Mouse (Mus musculus): Measurements from ENCODE around the gene Itga2b. TPM values are rescaled to one million over a fixed set of nuclear protein-coding genes. Genes with fewer than 3 reads are reported as not detected.

Itga2b gene
- polyA plus RNA-seq, 1 experiment from 2014 or later, result 7.6 TPM

DNA sequence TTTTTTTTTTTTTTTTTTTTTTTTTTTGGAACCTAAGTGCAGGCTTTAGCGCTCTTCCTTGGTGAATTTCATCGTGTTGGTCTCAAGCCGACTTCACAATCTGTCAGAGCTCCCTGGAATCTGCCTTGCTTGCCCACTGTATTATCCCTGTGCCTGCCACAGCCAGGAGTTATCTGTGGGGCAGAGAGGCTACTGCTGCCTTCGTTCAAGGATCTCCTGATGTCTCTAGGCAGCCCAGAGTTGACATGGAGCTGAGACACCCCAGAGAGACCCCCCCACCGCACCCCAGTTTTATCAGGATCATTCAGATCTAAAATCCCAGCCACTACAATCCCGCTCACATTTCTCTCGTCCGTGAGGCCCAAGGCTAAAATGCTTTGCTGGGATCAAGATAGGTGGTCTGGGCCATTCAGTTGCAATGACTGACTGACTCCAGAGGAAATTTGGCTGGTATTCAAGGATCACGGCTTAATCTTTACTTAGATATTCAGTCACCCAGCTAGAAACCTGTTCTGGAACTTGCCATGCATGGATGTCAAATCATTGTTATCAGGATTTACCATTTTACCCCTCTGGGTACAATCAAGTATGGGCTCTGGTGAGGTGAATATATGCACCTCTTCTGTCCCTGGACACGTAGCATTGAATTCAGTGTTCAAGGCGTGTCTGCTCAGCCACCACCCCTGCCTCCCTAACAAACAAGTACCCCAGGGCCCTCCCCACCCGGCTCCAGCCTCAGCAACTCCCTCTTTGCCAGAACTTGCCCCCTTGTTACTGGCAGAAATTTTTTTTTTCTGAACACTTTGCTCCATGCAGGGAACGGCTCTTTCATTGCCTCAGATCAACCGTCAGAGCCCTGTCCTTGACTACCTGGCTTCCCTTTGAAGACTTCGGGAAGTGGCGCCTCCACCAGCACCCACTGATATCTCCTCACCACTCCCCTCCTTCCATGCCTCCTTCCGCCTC, 20.6 kb downstream of the Itga2b start:
- Histone ChIP-seq H3K4me2 (replicated peaks) (no peak overlapping the region), H3K36me3 (no peaks in the 10 kb centered on the region), H3K9ac (no peak overlapping the region), H3K4me1 (peaks cover 31% of the 10 kb centered on the region), H3K27ac (no peak overlapping the region), H3K27me3 (replicated peaks) (peaks cover 29% of the 10 kb centered on the region), H3K4me3 (no peak overlapping the region), H3K9me3 (no peaks in the 10 kb centered on the region)
- ATAC-seq (ENCODE audit: low FRiP score, low read depth), result no peak
- whole genome bisulfite sequencing, result 52% methylated on average over 17 of the region's 17 CpGs

DNA sequence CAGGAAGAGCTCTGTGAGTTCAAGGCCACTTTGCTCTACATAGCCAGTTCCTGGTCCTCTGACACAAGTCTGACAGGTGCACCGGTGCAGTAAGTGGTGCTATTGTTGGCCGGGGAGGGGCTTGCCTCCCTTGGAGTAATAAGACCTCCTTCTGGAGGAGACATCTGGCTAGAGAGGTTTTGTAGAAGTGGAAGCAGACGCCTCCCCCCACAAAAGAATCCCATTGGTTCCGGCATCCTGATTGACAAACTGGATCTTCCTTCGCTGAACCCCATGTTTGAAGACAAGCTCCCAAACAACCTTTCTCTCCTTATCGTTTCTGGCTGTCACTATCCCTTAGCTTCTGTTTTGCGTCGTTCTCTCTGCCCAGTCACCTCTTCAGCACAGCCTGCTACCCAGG, 21.6 kb downstream of the Itga2b start:
- H3K4me2 ChIP-seq (replicated peaks), result no peak overlapping the region
- no peak for ATAC-seq (ENCODE audit: low FRiP score, low read depth)
- H3K4me3 ChIP-seq, result no peak overlapping the region
- H3K4me1 ChIP-seq, result peaks cover 36% of the 10 kb centered on the region
- no peaks in the 10 kb centered on the region for H3K9me3 ChIP-seq
- no peak overlapping the region for H3K27ac ChIP-seq
- H3K36me3 ChIP-seq, result peaks cover 8% of the 10 kb centered on the region; the same call in 1 of the 2 replicates
- no peak overlapping the region for H3K9ac ChIP-seq
- WGBS, result 23% methylated on average over 8 of the region's 8 CpGs
- peaks cover 27% of the 10 kb centered on the region for H3K27me3 ChIP-seq (replicated peaks)

DNA sequence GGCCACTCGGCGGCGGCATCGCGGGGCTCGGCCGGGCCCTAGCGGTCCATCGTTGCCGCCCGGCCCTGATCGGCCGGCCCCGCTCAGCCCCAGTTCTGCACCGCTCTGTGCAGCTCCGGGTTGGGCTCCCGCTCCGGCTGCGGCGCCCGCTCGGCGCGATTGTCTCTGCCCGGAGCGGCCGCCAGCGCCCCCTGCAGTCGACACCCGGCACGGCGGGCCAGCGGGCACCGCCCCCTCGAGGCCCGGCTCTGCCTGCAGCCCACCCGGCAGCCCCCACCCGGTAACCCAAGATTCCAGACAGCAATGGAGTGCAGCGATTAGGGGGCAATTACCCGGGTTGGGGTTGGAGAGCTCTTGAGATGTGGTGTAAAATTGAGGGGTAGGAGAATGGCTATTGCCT, 22.4 kb downstream of the Itga2b start, which contains the start of gene Fam171a2:
TSS of gene Fam171a2 (minus strand) at position 186 of the 400 bp plus-strand sequence.
- Histone ChIP-seq H3K4me1 (peaks cover 35% of the 10 kb centered on the region), H3K9me3 (no peaks in the 10 kb centered on the region), H3K9ac (peak within 1 kb of the TSS; percentile 99), H3K4me2 (replicated peaks) (peak within 1 kb of the TSS; percentile 95), H3K27me3 (replicated peaks) (peaks cover 23% of the 10 kb centered on the region), H3K27ac (peak within 1 kb of the TSS; percentile 74), H3K36me3 (peaks cover 14% of the 10 kb centered on the region), H3K4me3 (peak within 1 kb of the TSS; percentile 98)
- ATAC-seq (ENCODE audit: low FRiP score, low read depth), result peak; percentile 80
- 0% methylated on average over 40 of the region's 40 CpGs for WGBS

DNA sequence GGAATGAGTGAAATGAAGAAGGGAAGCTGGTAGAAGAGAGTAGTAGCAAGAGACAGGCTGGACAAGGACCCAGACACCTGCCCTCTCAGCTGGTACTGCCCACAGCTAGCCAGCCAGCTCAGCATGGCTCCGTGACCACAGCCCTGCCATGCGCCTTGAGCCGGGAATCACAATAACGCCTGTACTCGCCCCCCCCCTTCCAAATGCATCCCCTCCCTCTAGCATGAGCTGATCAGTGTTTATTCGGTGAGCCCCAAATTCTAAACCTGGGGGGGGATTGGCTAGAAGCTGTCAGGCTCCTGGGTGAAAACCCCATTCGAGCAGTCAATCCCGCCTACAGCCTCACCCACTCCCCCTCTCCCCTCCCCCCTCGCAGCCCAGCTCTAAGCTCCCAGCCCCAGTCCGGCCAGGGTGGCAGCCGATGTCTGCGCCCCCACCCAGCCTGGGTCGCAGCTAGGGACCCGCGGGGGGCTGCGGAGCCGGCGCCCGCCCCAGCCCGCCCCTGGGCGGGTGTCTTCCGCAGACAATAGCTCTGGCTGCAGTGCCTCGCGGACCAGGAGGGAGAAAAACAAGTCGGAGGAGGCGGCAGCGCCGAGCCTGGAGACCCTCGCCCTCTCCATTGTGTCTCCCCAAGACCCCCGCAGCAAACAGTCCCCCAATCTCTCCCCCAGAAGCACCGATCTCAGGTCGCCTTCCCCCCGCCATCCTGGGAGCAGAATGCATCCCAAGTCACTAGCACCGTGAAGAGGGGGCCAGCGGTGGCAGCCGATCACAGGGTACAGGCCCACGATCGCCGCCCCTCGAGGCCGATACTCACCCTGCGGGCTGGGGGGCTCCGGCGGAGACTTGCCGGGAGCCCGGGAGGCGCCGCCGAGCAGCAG, 23.1 kb downstream of the Itga2b start:
- peaks cover 23% of the 10 kb centered on the region for H3K27me3 ChIP-seq (replicated peaks)
- H3K4me2 ChIP-seq (replicated peaks), result peak overlapping the region; percentile 95
- H3K27ac ChIP-seq, result peak overlapping the region; percentile 74
- WGBS, result under 1% methylated on average over 48 of the region's 49 CpGs
- H3K9me3 ChIP-seq, result no peaks in the 10 kb centered on the region
- peak; percentile 61 for ATAC-seq (ENCODE audit: low FRiP score, low read depth)
- H3K4me3 ChIP-seq, result peak overlapping the region; percentile 98
- H3K9ac ChIP-seq, result peak overlapping the region; percentile 99
- peaks cover 35% of the 10 kb centered on the region for H3K4me1 ChIP-seq
- peaks cover 20% of the 10 kb centered on the region for H3K36me3 ChIP-seq

DNA sequence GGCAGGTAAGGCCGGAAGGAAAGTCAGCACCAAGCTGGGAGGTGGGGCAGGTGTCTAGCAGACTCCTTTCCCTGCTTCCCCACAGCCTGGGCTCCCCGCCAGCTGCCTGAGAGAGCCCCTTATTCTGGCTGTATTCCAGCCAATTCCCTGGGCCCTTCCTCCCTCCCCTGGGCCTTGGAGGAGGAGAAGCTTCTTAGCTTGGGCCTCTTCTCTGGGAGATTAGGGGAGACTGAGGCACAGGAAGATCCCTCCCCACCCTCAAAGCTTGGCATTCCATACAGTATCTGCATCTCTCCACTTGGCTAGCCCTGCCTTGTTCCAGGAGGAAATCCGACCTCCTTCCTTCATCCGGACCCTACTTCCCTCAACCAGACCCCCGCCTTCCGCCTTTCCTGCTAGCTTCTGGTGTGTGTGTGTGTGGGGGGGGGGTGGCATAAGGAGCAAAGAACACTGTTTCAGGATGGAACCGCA, 24.0 kb downstream of the Itga2b start:
- WGBS, result 19% methylated on average over 7 of the region's 7 CpGs
- H3K4me3 ChIP-seq, result peak overlapping the region; percentile 98
- peak overlapping the region; percentile 48; the same call in 1 of the 2 replicates for H3K27ac ChIP-seq
- peaks cover 28% of the 10 kb centered on the region for H3K36me3 ChIP-seq
- peak overlapping the region; percentile 95 for H3K4me2 ChIP-seq (replicated peaks)
- H3K9me3 ChIP-seq, result no peaks in the 10 kb centered on the region
- peaks cover 35% of the 10 kb centered on the region for H3K4me1 ChIP-seq
- peak overlapping the region; percentile 99 for H3K9ac ChIP-seq
- ATAC-seq (ENCODE audit: low FRiP score, low read depth), result no peak
- peaks cover 23% of the 10 kb centered on the region for H3K27me3 ChIP-seq (replicated peaks)

DNA sequence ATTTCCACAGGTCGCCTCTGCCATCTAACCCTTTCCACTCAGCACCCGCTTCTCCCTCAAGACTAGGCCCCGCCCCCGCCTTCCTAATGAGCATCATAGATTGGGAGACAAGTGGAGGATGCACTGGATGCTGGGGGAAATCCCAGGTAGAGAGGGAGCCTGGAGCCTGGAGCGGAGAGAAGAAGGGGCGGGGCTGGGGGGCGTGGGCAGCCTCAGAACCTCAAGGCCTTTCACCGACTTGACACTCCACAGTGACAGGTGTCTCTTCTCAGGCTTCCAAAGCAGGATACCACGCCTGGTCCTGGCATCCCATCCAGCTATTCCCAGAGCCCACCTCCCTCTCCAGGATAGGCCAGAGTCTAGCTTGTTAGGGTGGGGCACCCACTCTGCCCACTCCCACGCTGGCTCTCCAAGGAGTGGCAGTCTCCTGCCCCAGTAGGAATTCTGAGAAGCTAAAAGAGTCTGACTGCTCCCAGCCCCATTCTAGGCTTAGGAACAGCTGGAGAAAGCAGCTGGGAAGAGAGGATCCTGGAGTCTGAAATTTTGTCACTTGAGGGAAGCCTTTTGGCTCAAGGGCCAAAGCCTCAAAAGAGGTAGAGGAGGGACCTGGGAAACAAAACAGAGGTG, 24.5 kb downstream of the Itga2b start:
- Histone ChIP-seq H3K27me3 (replicated peaks) (peaks cover 23% of the 10 kb centered on the region), H3K4me1 (peaks cover 35% of the 10 kb centered on the region), H3K9me3 (no peaks in the 10 kb centered on the region), H3K9ac (peak overlapping the region; percentile 99), H3K4me3 (peak overlapping the region; percentile 98), H3K36me3 (peaks cover 34% of the 10 kb centered on the region), H3K4me2 (replicated peaks) (peak overlapping the region; percentile 95), H3K27ac (peak overlapping the region; percentile 42; the same call in 1 of the 2 replicates)
- WGBS, result 15% methylated on average over 10 of the region's 10 CpGs
- no peak for ATAC-seq (ENCODE audit: low FRiP score, low read depth)

DNA sequence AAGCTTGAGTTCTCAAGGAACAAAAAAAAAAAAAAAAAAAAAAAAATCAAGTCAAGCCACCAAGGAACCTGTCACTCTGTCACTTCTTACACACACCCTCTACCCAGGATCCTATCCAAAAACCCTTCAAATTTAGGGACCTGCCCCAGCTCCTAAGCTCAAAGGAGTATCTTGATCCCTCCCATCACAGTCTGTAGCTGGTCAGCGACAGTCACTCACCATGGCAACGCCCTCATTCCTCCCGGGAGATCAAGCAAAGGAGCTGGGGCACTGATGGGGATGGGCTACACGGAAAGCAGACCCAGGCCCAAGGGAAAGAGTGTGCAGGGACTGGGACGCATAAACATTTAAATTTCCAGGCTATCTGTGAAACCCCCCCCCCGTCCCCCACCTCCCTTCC, 25.1 kb downstream of the Itga2b start:
- Histone ChIP-seq H3K27me3 (replicated peaks) (peaks cover 21% of the 10 kb centered on the region), H3K4me1 (peaks cover 35% of the 10 kb centered on the region), H3K27ac (no peak overlapping the region), H3K4me2 (replicated peaks) (peak overlapping the region; percentile 95), H3K9ac (peak overlapping the region; percentile 99), H3K4me3 (peak overlapping the region; percentile 98; the same call in 1 of the 2 replicates), H3K36me3 (peaks cover 40% of the 10 kb centered on the region), H3K9me3 (no peaks in the 10 kb centered on the region)
- ATAC-seq (ENCODE audit: low FRiP score, low read depth), result no peak
- 4% methylated on average over 6 of the region's 6 CpGs for WGBS

DNA sequence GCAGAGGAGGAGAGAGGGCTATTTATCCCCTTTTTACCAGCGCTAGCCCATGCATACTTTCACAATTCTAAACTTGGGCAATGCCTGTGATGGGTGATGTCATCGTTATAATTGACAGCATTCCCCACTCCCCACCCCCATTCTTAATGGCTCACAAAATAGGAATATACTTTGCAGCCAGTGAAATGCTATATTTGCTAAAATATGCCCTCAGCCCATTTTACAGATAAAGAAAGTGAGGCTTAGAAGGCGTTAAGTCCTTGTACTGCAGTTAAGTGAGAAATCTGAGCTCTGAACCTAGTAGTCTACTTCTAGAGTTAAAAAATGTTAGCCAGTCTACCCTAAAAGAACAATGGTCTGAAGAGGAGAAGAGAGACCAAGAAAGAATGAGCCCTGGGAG, 25.6 kb downstream of the Itga2b start:
- H3K9ac ChIP-seq, result no peak overlapping the region
- H3K4me2 ChIP-seq (replicated peaks), result no peak overlapping the region
- no peak overlapping the region for H3K27ac ChIP-seq
- H3K9me3 ChIP-seq, result no peaks in the 10 kb centered on the region
- WGBS, result 87% methylated on average over 3 of the region's 3 CpGs
- peaks cover 21% of the 10 kb centered on the region for H3K27me3 ChIP-seq (replicated peaks)
- H3K36me3 ChIP-seq, result peaks cover 45% of the 10 kb centered on the region
- no peak for ATAC-seq (ENCODE audit: low FRiP score, low read depth)
- H3K4me3 ChIP-seq, result no peak overlapping the region
- H3K4me1 ChIP-seq, result peaks cover 35% of the 10 kb centered on the region

DNA sequence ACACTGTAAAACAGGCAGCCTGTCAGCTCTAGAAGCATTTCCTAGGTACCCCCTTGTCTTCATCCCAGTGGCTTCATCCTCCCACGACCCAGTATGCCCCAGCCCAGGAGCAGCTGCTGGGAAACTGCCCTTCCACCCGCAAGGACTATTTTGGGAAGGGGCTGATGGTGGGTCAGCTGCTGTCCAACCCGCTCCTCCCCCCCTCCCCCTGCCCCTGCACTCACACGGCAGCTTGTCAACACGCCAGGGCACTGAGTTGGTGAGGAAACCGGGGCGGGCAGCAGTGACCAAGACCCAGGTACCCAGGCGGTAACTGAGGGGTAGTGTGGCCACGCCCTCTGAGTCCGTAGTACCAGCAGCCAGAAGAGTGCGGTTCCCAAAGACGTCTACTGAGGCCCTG, 26.2 kb downstream of the Itga2b start:
- H3K9ac ChIP-seq, result no peak overlapping the region
- H3K36me3 ChIP-seq, result peaks cover 50% of the 10 kb centered on the region
- no peak for ATAC-seq (ENCODE audit: low FRiP score, low read depth)
- H3K4me2 ChIP-seq (replicated peaks), result no peak overlapping the region
- 67% methylated on average over 12 of the region's 12 CpGs for WGBS
- no peaks in the 10 kb centered on the region for H3K9me3 ChIP-seq
- no peak overlapping the region for H3K27ac ChIP-seq
- H3K4me3 ChIP-seq, result no peak overlapping the region
- H3K4me1 ChIP-seq, result peaks cover 35% of the 10 kb centered on the region
- H3K27me3 ChIP-seq (replicated peaks), result peaks cover 21% of the 10 kb centered on the region

DNA sequence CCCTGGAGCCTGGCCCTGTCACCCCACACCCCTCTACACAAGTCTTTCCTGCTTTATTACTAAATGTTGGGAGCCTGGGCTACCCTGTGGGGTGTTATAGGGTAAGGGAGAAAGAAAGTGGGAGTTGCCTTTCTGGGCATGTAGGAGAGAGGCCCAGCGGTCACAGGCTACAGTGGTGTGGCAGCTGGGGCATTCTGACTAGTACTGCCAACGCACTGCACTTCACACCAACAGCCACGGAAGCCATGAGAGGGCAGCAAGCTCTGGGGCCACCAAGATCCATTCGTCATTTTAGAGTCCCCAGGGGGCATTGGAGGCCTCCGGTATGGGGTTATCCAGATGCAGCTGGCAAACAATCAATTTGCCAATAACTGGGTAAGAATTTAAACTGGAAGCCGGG, 27.8 kb downstream of the Itga2b start:
- WGBS, result 84% methylated on average over 6 of the region's 6 CpGs
- Histone ChIP-seq H3K9ac (no peak overlapping the region), H3K4me3 (no peak overlapping the region), H3K27ac (no peak overlapping the region), H3K4me1 (peaks cover 44% of the 10 kb centered on the region), H3K9me3 (no peaks in the 10 kb centered on the region), H3K36me3 (peaks cover 63% of the 10 kb centered on the region), H3K27me3 (replicated peaks) (peaks cover 12% of the 10 kb centered on the region), H3K4me2 (replicated peaks) (no peak overlapping the region)
- ATAC-seq (ENCODE audit: low FRiP score, low read depth), result no peak

DNA sequence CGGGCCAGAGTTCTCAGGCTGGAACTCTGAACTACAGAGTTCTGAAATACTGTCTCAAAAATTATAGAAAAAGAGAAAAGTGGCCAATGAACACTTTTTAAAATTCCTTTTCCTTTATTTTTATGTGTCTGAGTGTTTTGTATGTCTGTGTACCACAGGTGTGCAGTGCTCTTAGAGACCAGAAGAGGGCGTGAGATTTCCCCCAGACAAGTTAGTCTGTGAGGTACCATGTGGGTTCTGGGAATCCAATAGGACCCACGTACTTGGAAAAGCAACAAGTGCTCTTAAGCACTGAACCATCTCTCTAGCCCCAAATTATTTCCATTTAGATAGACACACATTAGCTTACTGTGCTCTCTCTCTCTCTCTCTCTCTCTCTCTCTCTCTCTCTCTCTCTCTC, 28.5 kb downstream of the Itga2b start:
- no peaks in the 10 kb centered on the region for H3K9me3 ChIP-seq
- H3K9ac ChIP-seq, result no peak overlapping the region
- H3K4me3 ChIP-seq, result no peak overlapping the region
- no peak for ATAC-seq (ENCODE audit: low FRiP score, low read depth)
- no peak overlapping the region for H3K27ac ChIP-seq
- peaks cover 12% of the 10 kb centered on the region for H3K27me3 ChIP-seq (replicated peaks)
- 76% methylated on average over 3 of the region's 3 CpGs for WGBS
- peaks cover 46% of the 10 kb centered on the region for H3K4me1 ChIP-seq
- peaks cover 64% of the 10 kb centered on the region for H3K36me3 ChIP-seq
- no peak overlapping the region for H3K4me2 ChIP-seq (replicated peaks)

All from neural tube, embryonic 12.5 days (tissue).